Mouse (Mus musculus): ENCODE data around the gene Ppme1.

Gene Ppme1

GRCm38 (mm10) chr7:100309216-100309615 is 62.9 kb downstream of the Ppme1 start:
- DNase-seq (ENCODE audit: low read depth, low spot score): no peak
- H3K36me3 ChIP-seq (ENCODE audit: control insufficient read depth, insufficient read depth, low read length, poor library complexity, severe bottlenecking): no peaks in the 10 kb centered on the region

GRCm38 (mm10) chr7:100307872-100308653 is 64.0 kb downstream of the Ppme1 start:
- no peaks in the 10 kb centered on the region for H3K27me3 ChIP-seq (ENCODE audit: control insufficient read depth, insufficient read depth, low read length, poor library complexity, severe bottlenecking)

More at GRCm38 (mm10) chr7:100309216-100309615, 62.9 kb downstream of the Ppme1 start:
- no peaks in the 10 kb centered on the region for H3K27me3 ChIP-seq (ENCODE audit: control insufficient read depth, insufficient read depth, low read length, poor library complexity, severe bottlenecking)

GRCm38 (mm10) chr7:100305894-100306293 is 66.2 kb downstream of the Ppme1 start:
- no peaks in the 10 kb centered on the region for H3K36me3 ChIP-seq (ENCODE audit: control insufficient read depth, insufficient read depth, low read length, poor library complexity, severe bottlenecking)
- no peak for DNase-seq (ENCODE audit: low read depth, low spot score)
- no peaks in the 10 kb centered on the region for H3K27me3 ChIP-seq (ENCODE audit: control insufficient read depth, insufficient read depth, low read length, poor library complexity, severe bottlenecking)

More at GRCm38 (mm10) chr7:100307872-100308653, 64.0 kb downstream of the Ppme1 start:
- H3K36me3 ChIP-seq (ENCODE audit: control insufficient read depth, insufficient read depth, low read length, poor library complexity, severe bottlenecking): no peaks in the 10 kb centered on the region
- no peak for DNase-seq (ENCODE audit: low read depth, low spot score)

DNA sequence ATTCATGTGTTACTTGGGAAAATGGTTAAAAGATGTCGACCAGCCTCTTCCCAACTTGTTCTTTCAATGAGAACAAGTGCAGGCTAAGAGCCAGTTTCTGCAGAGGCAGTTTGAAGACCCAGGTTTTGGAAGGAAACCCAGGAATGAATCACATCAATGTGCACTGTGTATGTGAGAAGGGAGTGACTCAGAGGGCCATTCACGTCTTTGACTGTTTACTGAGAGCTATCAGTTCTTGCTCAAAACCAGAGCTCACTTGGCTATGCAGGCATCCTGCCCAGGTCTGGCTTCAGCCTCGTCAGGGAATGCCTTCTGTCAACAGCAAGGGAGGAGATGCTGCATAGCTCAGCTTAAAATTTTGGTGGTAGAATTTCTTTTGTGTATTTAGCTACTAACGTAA is 69.8 kb downstream of the Ppme1 start:
- DNase-seq (ENCODE audit: low read depth, low spot score): no peak

DNA sequence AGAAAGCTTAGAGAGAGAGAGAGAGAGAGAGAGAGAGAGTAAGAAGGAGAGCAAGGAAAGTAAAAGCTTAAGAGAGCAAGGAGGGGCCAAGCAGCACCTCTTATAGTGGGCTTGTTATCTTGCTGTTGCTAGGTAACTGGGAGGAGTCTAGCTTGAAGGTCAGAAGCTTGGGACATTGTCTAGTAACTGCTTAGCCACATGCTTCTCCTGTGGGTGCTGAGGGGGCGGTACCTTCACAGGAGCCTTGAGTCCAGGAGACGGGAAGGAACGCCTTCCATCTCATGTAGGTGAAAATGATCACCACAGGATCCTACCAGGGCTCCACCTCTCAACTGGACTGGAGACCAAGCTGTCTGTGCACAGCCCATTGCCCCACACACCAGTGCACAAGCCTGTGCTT is 70.7 kb downstream of the Ppme1 start:
- H3K36me3 ChIP-seq (ENCODE audit: control insufficient read depth, insufficient read depth, low read length, poor library complexity, severe bottlenecking): no peaks in the 10 kb centered on the region
- no peaks in the 10 kb centered on the region for H3K27me3 ChIP-seq (ENCODE audit: control insufficient read depth, insufficient read depth, low read length, poor library complexity, severe bottlenecking)
- DNase-seq (ENCODE audit: low read depth, low spot score): no peak

More for the DNA sequence above, 69.8 kb downstream of the Ppme1 start:
- Histone ChIP-seq H3K27me3 (ENCODE audit: control insufficient read depth, insufficient read depth, low read length, poor library complexity, severe bottlenecking) (no peaks in the 10 kb centered on the region), H3K36me3 (ENCODE audit: control insufficient read depth, insufficient read depth, low read length, poor library complexity, severe bottlenecking) (no peaks in the 10 kb centered on the region)

DNA sequence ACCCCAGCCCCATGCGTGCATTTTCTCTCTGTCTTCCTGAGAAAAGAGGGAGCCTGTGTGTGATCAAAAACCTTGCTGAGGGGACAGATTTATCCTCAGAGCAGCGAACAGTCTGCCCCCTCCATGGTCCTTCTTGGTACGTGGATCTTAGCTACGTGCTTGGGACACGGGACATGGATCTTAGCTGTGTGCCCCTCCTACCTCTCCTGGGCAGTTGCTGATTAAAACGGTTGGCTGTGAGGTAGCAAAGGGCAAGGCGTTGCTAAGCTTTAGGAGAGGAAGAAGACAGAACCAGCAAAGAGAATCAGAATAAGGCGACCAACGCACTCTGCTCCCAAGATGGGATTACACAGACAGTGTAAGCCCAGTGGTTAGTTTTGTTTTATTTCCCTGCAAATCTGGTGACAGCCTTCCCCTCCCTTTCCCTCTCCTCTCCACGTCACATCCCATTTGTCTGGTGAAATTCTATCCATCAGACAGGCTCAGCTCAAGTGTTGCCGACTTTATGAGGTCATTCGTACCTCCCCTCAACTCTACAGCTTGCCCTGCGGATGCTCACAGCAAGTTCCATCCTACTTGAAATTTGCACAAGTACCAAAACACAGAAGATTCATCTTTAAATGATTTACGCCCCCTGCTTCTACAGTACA is 73.1 kb downstream of the Ppme1 start:
- no peak for DNase-seq (ENCODE audit: low read depth, low spot score)
- H3K27me3 ChIP-seq (ENCODE audit: control insufficient read depth, insufficient read depth, low read length, poor library complexity, severe bottlenecking): no peaks in the 10 kb centered on the region
- H3K36me3 ChIP-seq (ENCODE audit: control insufficient read depth, insufficient read depth, low read length, poor library complexity, severe bottlenecking): no peaks in the 10 kb centered on the region

- Histone ChIP-seq H3K36me3 (ENCODE audit: control insufficient read depth, insufficient read depth, low read length, poor library complexity, severe bottlenecking) (no peaks in the 10 kb centered on the region), H3K27me3 (ENCODE audit: control insufficient read depth, insufficient read depth, low read length, poor library complexity, severe bottlenecking) (no peaks in the 10 kb centered on the region)
- DNase-seq (ENCODE audit: low read depth, low spot score): no peak
These were observed 75.4 kb downstream of the Ppme1 start for GRCm38 (mm10) chr7:100296699-100297098.

- H3K27me3 ChIP-seq (ENCODE audit: control insufficient read depth, insufficient read depth, low read length, poor library complexity, severe bottlenecking): no peaks in the 10 kb centered on the region
- no peak for DNase-seq (ENCODE audit: low read depth, low spot score)
- no peaks in the 10 kb centered on the region for H3K36me3 ChIP-seq (ENCODE audit: control insufficient read depth, insufficient read depth, low read length, poor library complexity, severe bottlenecking)
These were observed 76.4 kb downstream of the Ppme1 start for GRCm38 (mm10) chr7:100295745-100296144.

- DNase-seq (ENCODE audit: low read depth, low spot score): no peak
- no peaks in the 10 kb centered on the region; the same call in 1 of the 2 replicates for H3K27me3 ChIP-seq (ENCODE audit: control insufficient read depth, insufficient read depth, low read length, poor library complexity, severe bottlenecking)
- no peaks in the 10 kb centered on the region for H3K36me3 ChIP-seq (ENCODE audit: control insufficient read depth, insufficient read depth, low read length, poor library complexity, severe bottlenecking)
These were observed 78.6 kb downstream of the Ppme1 start for GRCm38 (mm10) chr7:100293546-100293945.

DNA sequence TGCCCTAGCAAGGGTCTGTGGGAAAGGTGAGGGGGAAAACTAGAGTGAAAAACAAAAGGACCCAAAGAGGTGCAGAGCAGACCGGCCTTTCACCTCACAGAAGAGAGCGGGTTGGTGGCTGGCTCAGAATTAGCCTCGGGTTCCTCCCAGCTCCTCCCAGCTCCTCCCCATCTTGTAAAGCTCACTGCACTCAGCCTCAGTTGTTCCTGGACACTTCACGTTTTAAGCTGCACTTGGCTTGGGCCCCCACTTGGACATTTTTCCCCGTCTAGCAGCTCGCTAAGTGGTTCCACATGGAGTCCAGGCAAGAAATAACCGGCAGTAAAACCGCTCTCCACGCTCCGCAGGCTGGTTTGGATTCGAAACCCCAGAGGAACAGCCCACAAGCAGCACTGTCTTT is 83.5 kb downstream of the Ppme1 start:
- no peak for DNase-seq (ENCODE audit: low read depth, low spot score)
- Histone ChIP-seq H3K36me3 (ENCODE audit: control insufficient read depth, insufficient read depth, low read length, poor library complexity, severe bottlenecking) (no peaks in the 10 kb centered on the region), H3K27me3 (ENCODE audit: control insufficient read depth, insufficient read depth, low read length, poor library complexity, severe bottlenecking) (no peaks in the 10 kb centered on the region; the same call in 1 of the 2 replicates)

GRCm38 (mm10) chr7:100287748-100288578 is 84.1 kb downstream of the Ppme1 start:
- Histone ChIP-seq H3K36me3 (ENCODE audit: control insufficient read depth, insufficient read depth, low read length, poor library complexity, severe bottlenecking) (no peaks in the 10 kb centered on the region), H3K27me3 (ENCODE audit: control insufficient read depth, insufficient read depth, low read length, poor library complexity, severe bottlenecking) (no peaks in the 10 kb centered on the region; the same call in 1 of the 2 replicates)
- no peak for DNase-seq (ENCODE audit: low read depth, low spot score)

- Histone ChIP-seq H3K27me3 (ENCODE audit: control insufficient read depth, insufficient read depth, low read length, poor library complexity, severe bottlenecking) (no peaks in the 10 kb centered on the region; the same call in 1 of the 2 replicates), H3K36me3 (ENCODE audit: control insufficient read depth, insufficient read depth, low read length, poor library complexity, severe bottlenecking) (no peaks in the 10 kb centered on the region)
- DNase-seq (ENCODE audit: low read depth, low spot score): no peak
These were observed 86.7 kb downstream of the Ppme1 start, which contains the start of gene P4ha3 for GRCm38 (mm10) chr7:100285383-100285782. Gene P4ha3, plus strand, starts transcription at chr7:100285520.

DNA sequence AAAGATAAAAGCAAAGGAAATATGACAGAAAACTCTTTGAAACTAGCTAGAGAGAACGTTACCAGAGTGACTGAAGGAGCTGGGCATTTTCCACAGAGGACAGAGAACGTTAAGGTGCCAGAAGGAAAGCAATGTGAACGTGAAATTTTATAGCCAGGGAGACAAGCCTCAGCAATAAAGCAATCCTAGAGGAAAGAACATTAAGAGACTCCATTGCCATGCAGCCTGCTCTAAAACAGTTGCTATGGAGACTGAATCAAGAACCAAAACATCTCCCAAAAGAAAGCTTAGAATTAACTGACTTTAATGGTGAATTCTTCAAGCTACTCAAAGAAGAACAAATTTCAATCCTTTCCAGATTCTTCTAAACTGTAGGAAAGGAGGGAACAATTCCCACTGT is 88.8 kb downstream of the Ppme1 start:
- no peak for DNase-seq (ENCODE audit: low read depth, low spot score)
- H3K36me3 ChIP-seq (ENCODE audit: control insufficient read depth, insufficient read depth, low read length, poor library complexity, severe bottlenecking): no peaks in the 10 kb centered on the region

GRCm38 (mm10) chr7:100281596-100281995 is 90.5 kb downstream of the Ppme1 start:
- Histone ChIP-seq H3K36me3 (ENCODE audit: control insufficient read depth, insufficient read depth, low read length, poor library complexity, severe bottlenecking) (no peaks in the 10 kb centered on the region), H3K27me3 (ENCODE audit: control insufficient read depth, insufficient read depth, low read length, poor library complexity, severe bottlenecking) (no peaks in the 10 kb centered on the region)
- DNase-seq (ENCODE audit: low read depth, low spot score): no peak

More for the DNA sequence above, 88.8 kb downstream of the Ppme1 start:
- no peaks in the 10 kb centered on the region; the same call in 1 of the 2 replicates for H3K27me3 ChIP-seq (ENCODE audit: control insufficient read depth, insufficient read depth, low read length, poor library complexity, severe bottlenecking)
